Mouse (Mus musculus) embryonic facial prominence, embryonic 13.5 days (tissue): Measurements from ENCODE around the gene Cfap161. TPM values are rescaled to one million over a fixed set of nuclear protein-coding genes. Genes with fewer than 3 reads are reported as not detected.

Experiments
- ATAC-seq: fragments of 200-750 bp; cut with Nextera tagmentation; 2 replicates; pipeline ENCODE4 v1.8.0; 2017; ENCODE audit warnings: low read depth; ENCODE audit not compliant: insufficient number of reproducible peaks, insufficient read depth, low FRiP score, low TSS enrichment
- H3K27ac ChIP-seq: fragments of 300-500 bp; sonication (generic); 2 replicates; pipeline ENCODE4 v1.5.1; 2015; ENCODE audit warnings: moderate library complexity, mild to moderate bottlenecking, inconsistent platforms
- H3K27me3 ChIP-seq: fragments of 300-500 bp; sonication (generic); 2 replicates; pipeline ENCODE4 v1.6.1; 2015; ENCODE audit warnings: mild to moderate bottlenecking, inconsistent platforms
- H3K36me3 ChIP-seq: fragments of 300-500 bp; sonication (generic); 2 replicates; pipeline ENCODE4 v1.6.1; 2015; ENCODE audit warnings: mild to moderate bottlenecking, inconsistent platforms
- H3K4me1 ChIP-seq: fragments of 300-500 bp; sonication (generic); 2 replicates; pipeline ENCODE4 v1.6.1; 2015; ENCODE audit warnings: inconsistent platforms
- H3K4me2 ChIP-seq: fragments of 300-500 bp; sonication (generic); 2 replicates; pipeline ENCODE4 v1.6.1; 2015; ENCODE audit warnings: moderate library complexity, mild to moderate bottlenecking, inconsistent platforms
- H3K4me3 ChIP-seq: fragments of 300-500 bp; sonication (generic); 2 replicates; pipeline ENCODE4 v1.5.1; 2015; ENCODE audit warnings: mild to moderate bottlenecking, inconsistent platforms
- H3K9ac ChIP-seq: fragments of 300-500 bp; sonication (generic); 2 replicates; pipeline ENCODE4 v1.6.1; 2015; ENCODE audit warnings: mild to moderate bottlenecking, inconsistent platforms
- H3K9me3 ChIP-seq: fragments of 300-500 bp; sonication (generic); 2 replicates; pipeline ENCODE4 v1.6.1; 2016; ENCODE audit warnings: inconsistent platforms
- WGBS: fragments of 180-500 bp; shearing (Covaris S2); methylation state at CpG from one replicate; pipeline ENCODE4 v1.1.7; 2015; ENCODE audit warnings: mixed read lengths; 5-methylcytosine and 5-hydroxymethylcytosine counted together
- polyA plus RNA-seq: library from polyadenylated mRNA; unstranded; fragments of >200 nt; fragmentation: Nextera tagmentation; extraction: Ambion mirVana; gene quantifications from 2 replicates; pipeline ENCODE4 v1.2.1, GENCODE M21; 2015

The Cfap161 gene
- 0.39 and 0.41 TPM in 2 replicates for polyA plus RNA-seq

DNA sequence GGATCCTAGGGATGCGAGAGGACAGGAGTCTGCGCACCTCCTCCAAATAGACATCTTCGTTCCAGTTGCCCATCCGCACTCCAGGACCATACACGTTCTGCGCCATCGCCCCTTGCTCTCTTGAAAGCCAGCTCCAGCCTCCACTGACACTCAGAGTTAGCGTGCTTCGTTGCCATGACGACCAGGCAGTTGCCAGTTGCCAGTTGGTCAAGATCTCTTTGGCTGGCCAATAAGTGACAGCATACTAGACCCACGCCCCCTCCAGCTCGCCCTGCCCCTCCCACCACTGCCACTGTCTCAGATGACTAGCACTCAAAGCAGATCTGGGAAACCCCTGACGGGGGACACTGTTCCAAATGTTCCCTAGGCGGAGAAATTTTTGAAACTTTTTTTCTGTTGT, at the start of gene Cfap161:
TSS of gene Cfap161 (minus strand) at position 176 of the 400 bp plus-strand sequence.
- no peak within 1 kb of the TSS for H3K27ac ChIP-seq
- peak within 1 kb of the TSS; percentile 7; the same call in 1 of the 2 replicates for H3K4me3 ChIP-seq
- H3K4me2 ChIP-seq = peak within 1 kb of the TSS; percentile 49
- no peak within 1 kb of the TSS for H3K9ac ChIP-seq
- no peaks in the 10 kb centered on the region for H3K9me3 ChIP-seq
- no peaks in the 10 kb centered on the region for H3K36me3 ChIP-seq
- 8% methylated on average over 14 of the region's 14 CpGs for WGBS
- H3K4me1 ChIP-seq = peaks cover 15% of the 10 kb centered on the region
- ATAC-seq = peak; percentile 56; the same call in 1 of the 2 replicates
- no peaks in the 10 kb centered on the region for H3K27me3 ChIP-seq

DNA sequence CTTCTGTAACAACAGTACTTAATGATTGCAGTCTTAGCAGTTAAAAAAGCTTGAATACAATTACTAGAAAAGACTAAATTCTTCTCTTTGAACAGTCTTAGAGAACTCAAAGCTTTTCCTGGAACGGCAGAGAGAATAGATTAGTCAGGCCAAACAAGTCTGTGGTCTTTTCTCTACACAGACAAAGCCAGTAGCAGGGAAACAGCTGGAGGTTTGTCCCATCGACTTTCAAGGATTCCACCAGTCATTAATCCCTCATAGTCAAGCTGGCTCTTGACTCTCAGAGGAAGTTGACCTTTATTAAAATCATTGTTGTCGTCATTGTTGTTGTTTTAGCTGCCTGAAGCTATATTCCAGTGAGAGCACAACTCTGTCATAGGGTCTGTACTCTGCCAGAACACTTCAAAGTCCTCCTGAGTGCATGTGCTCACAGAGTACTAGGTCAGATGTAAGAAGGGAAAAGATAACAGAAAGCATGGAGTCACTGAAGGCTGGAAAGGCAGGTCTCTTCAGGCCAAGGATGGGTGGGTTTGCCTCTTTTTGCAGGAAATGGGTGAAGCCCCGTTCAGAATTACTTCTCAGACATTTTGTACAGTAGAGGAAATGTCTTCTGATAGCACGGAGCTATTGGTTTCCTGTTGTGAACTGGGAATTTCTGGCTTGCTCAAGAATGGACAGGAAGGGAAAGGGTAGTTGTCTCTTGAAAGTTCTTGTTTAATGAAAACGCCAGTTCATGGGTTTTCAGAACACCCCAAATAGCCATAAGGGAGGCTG, 48.0 kb upstream of the Cfap161 start:
- WGBS = 57% methylated on average over 6 of the region's 6 CpGs
- Histone ChIP-seq H3K36me3 (no peaks in the 10 kb centered on the region), H3K4me3 (no peak overlapping the region), H3K9ac (no peak overlapping the region), H3K27me3 (no peaks in the 10 kb centered on the region), H3K4me1 (peaks cover 20% of the 10 kb centered on the region), H3K9me3 (no peaks in the 10 kb centered on the region), H3K4me2 (no peak overlapping the region), H3K27ac (no peak overlapping the region)
- ATAC-seq = no peak

DNA sequence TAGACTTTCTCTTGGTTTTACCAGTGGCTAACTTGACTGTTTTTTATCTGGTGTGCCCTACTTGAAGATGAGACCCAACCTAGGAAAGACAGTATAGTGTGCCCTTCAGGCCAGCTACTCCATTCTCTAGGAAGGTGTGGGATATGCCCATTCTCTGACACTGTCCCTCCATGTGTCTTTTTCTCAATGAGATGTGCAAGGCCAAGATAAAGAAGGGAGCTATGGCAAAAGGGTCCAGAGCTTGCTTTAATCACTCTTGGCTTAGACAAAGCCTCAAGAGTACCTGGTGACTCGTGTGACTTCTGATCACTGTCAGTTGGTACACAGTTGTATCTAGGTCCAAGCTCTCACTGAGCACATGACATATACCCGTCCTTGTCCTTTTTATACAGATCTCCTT, 45.4 kb upstream of the Cfap161 start:
- ATAC-seq = no peak
- H3K36me3 ChIP-seq = no peaks in the 10 kb centered on the region
- no peak overlapping the region for H3K27ac ChIP-seq
- H3K27me3 ChIP-seq = no peaks in the 10 kb centered on the region
- H3K4me2 ChIP-seq = no peak overlapping the region
- H3K4me1 ChIP-seq = peaks cover 8% of the 10 kb centered on the region
- 82% methylated on average over 2 of the region's 2 CpGs for WGBS
- no peaks in the 10 kb centered on the region for H3K9me3 ChIP-seq
- no peak overlapping the region for H3K4me3 ChIP-seq
- no peak overlapping the region for H3K9ac ChIP-seq

DNA sequence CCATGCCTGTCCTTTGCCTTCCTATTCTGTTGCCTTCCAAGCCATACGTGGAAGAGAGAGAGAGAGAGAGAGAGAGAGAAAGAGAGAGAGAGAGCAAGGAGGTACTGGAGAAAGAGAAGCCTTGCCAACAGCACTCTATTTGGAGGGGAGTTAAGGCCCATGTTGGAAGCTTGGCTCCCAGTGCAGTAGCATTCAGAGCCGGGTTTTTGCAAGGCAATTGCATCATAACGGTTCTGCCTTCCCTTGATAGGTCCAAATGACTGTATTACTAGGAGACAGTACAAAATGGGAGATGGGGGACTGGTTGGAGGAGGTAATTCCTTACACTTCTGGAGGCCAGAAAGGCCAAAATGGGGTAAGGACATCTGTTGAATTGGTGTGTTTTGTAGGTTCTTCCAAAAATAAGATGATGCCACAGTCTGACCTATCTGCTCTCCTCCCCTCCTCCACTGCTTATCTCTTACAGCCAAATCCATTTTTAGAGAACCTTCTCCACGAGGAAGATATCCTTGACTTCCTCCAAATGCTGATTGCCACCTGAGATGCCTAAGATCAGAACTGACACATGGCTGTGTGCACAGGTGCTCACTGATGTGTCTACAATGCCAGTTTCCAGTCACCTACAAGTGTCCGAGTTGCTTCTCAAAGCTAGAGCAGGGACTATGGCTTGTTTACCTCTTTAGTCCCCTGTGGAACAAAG, 44.0 kb upstream of the Cfap161 start:
- Histone ChIP-seq H3K36me3 (no peaks in the 10 kb centered on the region), H3K9ac (no peak overlapping the region), H3K4me3 (no peak overlapping the region), H3K27ac (no peak overlapping the region), H3K4me1 (peaks cover 3% of the 10 kb centered on the region; the same call in 1 of the 2 replicates), H3K27me3 (no peaks in the 10 kb centered on the region), H3K4me2 (no peak overlapping the region), H3K9me3 (no peaks in the 10 kb centered on the region)
- WGBS = 77% methylated on average over 5 of the region's 5 CpGs
- no peak for ATAC-seq

DNA sequence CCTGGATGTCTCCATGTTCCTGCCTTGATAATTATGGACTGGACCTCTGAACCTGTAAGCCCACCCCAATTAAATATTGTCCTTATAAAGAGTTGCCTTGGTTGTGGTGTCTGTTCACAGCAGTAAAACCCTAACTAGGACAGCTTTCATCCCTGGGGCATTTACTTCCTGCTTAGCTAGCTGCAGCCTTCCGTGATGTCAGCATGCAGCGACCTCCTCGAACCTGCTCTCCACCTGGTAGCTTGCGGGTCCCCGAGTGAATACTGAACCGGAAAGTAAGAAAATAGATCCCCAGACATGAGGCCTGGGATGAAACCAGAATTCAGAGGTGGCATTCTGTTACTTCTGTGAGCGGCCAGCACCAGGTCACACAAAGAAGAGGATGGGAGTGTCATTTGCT, 34.7 kb upstream of the Cfap161 start:
- Histone ChIP-seq H3K36me3 (no peaks in the 10 kb centered on the region), H3K9ac (no peak overlapping the region), H3K27ac (no peak overlapping the region), H3K9me3 (no peaks in the 10 kb centered on the region), H3K27me3 (no peaks in the 10 kb centered on the region), H3K4me2 (no peak overlapping the region), H3K4me1 (peaks cover 10% of the 10 kb centered on the region), H3K4me3 (no peak overlapping the region)
- no peak for ATAC-seq
- 76% methylated on average over 7 of the region's 7 CpGs for WGBS

DNA sequence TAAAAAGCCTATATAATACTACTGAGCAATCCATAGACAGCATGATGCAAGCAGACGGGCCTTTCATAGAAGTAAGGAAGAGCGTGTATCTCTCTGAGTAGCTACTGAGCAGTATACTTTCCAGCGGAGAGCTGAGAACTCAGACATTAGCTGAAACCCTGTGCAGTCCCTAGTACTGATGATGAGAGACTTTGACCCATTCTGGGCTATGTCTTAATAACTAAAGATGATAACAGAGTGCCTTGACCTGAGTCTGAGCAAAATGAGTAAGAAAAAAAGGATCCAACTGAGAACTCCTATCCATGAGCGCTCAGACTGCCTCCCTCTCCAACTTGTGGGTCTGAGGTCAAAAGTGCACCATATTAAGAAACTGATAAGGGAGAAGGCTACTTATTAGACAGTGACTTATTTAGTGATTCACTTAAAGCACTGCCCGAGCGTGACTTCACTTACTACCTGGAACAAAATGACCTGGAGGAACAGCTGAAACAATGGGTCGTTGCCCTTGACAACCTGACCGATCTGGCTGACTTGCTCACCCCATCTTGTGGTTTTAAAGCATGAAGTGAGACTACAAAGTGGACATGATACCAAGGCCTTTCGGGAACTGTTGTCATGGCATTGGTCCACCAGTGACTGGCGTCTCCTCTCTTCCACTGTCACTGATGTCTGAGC, 32.9 kb upstream of the Cfap161 start:
- Histone ChIP-seq H3K36me3 (no peaks in the 10 kb centered on the region), H3K27me3 (no peaks in the 10 kb centered on the region), H3K9ac (no peak overlapping the region), H3K4me2 (no peak overlapping the region), H3K4me1 (peaks cover 10% of the 10 kb centered on the region), H3K27ac (no peak overlapping the region), H3K4me3 (no peak overlapping the region), H3K9me3 (no peaks in the 10 kb centered on the region)
- WGBS = 80% methylated on average over 10 of the region's 10 CpGs
- no peak for ATAC-seq

DNA sequence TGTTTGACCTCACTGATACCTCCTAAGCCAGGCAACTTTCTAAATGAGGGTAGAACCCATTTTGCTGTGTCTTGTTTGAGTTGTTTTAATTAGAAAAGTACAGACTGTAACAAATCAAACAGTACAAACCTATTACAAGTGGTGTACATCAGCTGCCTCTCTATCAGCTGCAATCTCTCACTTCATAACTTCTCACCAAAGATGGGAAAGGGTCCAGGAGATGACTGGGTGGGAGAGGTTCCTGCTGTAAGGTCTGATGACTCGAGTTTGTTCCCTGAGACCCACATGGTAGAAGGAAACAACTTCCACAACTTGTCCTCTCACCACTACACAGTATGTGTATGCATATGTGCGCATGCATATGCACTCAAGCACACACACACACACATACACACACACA, 32.1 kb upstream of the Cfap161 start:
- no peak overlapping the region for H3K4me3 ChIP-seq
- H3K36me3 ChIP-seq = no peaks in the 10 kb centered on the region
- H3K9ac ChIP-seq = no peak overlapping the region
- H3K4me1 ChIP-seq = peaks cover 10% of the 10 kb centered on the region
- 76% methylated on average over 2 of the region's 2 CpGs for WGBS
- no peaks in the 10 kb centered on the region for H3K9me3 ChIP-seq
- no peak for ATAC-seq
- H3K27me3 ChIP-seq = no peaks in the 10 kb centered on the region
- H3K27ac ChIP-seq = no peak overlapping the region
- no peak overlapping the region for H3K4me2 ChIP-seq

DNA sequence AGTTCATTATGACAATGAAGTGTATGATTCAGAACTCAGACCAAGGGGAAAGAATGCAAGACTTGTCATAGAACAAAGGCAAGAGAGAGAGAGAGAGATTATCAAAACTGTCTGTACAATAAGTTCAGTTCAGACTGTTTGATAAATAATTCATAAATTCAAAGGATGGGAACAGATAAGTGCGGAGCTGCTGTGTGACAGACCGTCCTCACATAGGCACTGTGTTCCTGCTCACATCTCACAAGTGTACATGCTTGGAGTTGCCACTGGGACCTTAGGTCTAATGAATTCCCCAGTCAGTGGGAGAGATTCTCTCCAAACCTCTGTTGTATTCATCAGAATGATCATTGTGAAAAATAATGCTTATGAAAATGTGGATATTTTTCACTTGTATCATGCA, 27.3 kb upstream of the Cfap161 start:
- Histone ChIP-seq H3K27me3 (no peaks in the 10 kb centered on the region), H3K9ac (no peak overlapping the region), H3K27ac (no peak overlapping the region), H3K4me1 (no peaks in the 10 kb centered on the region), H3K4me2 (no peak overlapping the region), H3K36me3 (no peaks in the 10 kb centered on the region), H3K9me3 (no peaks in the 10 kb centered on the region), H3K4me3 (no peak overlapping the region)
- ATAC-seq = no peak
- WGBS = 92% methylated on average over 2 of the region's 2 CpGs

DNA sequence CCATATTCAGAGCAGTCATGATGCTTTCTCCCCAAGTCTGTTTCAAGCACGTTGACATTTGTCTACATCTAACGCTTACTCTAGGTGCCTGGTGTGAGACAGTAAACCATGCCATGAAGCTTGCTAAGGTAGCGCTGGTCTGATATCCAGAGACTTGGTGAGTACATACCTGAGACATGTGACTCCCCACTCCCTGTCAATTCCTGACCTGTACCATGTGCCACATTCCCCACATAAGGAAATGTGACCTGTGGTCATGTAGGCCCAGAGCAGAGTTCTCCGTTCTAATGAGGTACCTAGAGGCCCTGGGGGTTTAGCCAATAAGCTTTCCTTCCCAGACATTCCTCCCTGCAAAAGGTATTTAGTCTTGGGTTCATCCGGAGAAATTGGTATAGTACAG, 22.2 kb upstream of the Cfap161 start:
- ATAC-seq = no peak
- WGBS = 91% methylated on average over 5 of the region's 5 CpGs
- H3K36me3 ChIP-seq = no peaks in the 10 kb centered on the region
- no peaks in the 10 kb centered on the region for H3K9me3 ChIP-seq
- no peak overlapping the region for H3K9ac ChIP-seq
- H3K4me2 ChIP-seq = no peak overlapping the region
- no peaks in the 10 kb centered on the region for H3K27me3 ChIP-seq
- no peak overlapping the region for H3K4me3 ChIP-seq
- H3K4me1 ChIP-seq = peaks cover 32% of the 10 kb centered on the region
- H3K27ac ChIP-seq = no peak overlapping the region

DNA sequence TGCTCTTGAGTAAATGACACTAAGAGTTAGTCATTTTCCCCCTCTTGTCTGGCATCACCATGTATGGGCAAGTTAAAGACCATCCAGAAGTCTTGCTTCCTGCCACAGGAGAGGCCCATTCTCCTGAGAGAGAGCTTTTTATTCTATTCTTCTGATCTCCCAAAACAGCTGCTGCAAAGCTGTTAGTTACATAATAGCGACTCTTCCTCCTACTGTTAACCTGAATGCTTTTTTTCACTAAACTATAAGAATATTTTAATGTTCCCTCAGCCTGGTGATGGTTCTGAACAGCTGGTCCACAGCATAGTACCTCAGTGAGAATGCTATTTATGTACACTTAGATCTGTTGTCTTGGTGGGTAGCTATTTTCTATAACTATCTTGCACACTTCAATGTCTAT, 21.0 kb upstream of the Cfap161 start:
- ATAC-seq = no peak
- peak overlapping the region; percentile 95 for H3K27ac ChIP-seq
- H3K36me3 ChIP-seq = no peaks in the 10 kb centered on the region
- H3K9ac ChIP-seq = no peak overlapping the region
- H3K9me3 ChIP-seq = no peaks in the 10 kb centered on the region
- peaks cover 45% of the 10 kb centered on the region for H3K4me1 ChIP-seq
- H3K27me3 ChIP-seq = no peaks in the 10 kb centered on the region
- WGBS = 74% methylated on average over 1 of the region's 1 CpGs
- H3K4me3 ChIP-seq = no peak overlapping the region
- H3K4me2 ChIP-seq = no peak overlapping the region

DNA sequence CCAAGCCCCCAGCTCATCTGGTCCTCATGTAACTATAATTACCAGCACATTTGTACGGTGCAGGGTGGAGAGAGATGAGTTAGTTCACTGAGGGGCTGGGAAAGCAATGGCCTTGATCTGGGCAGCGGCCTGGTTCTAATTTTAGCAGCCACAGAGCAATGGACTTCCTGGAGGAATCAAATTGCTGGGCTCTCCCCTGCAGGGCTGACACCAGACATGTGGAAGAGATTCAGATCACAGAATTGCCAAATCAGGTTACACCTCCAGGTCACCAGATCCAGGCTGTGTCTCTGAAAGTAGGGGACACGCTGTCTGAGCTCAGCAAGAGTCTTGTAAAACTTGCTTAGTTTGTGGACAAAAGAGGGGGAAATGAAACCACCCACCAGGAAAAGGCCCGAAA, 19.3 kb upstream of the Cfap161 start:
- H3K27ac ChIP-seq = peak overlapping the region; percentile 95
- H3K9ac ChIP-seq = peak overlapping the region; percentile 40; the same call in 1 of the 2 replicates
- ATAC-seq = peak; percentile 76
- WGBS = 2% methylated on average over 4 of the region's 4 CpGs
- H3K36me3 ChIP-seq = no peaks in the 10 kb centered on the region
- H3K4me2 ChIP-seq = peak overlapping the region; percentile 12
- no peaks in the 10 kb centered on the region for H3K9me3 ChIP-seq
- H3K4me1 ChIP-seq = peaks cover 59% of the 10 kb centered on the region
- no peaks in the 10 kb centered on the region for H3K27me3 ChIP-seq
- H3K4me3 ChIP-seq = no peak overlapping the region
